Mouse (Mus musculus): ENCODE measurements around the gene Gp1bb. TPM values are rescaled to one million over a fixed set of nuclear protein-coding genes. Genes with fewer than 3 reads are reported as not detected.

Gene Gp1bb
- total and polyA plus RNA-seq, 3 experiments, result 0.14 to 0.35 TPM; not detected in 1

GRCm38 (mm10) chr16:18639382-18639929 lies 17.3 kb upstream of the Gp1bb start:
- no peak for DNase-seq (ENCODE audit: low read depth, low spot score)
- H3K9ac ChIP-seq (ENCODE audit: control insufficient read depth, low read depth, low read length, poor library complexity, severe bottlenecking), result no peak overlapping the region
- H3K4me3 ChIP-seq (ENCODE audit: control insufficient read depth in 1 of 2, insufficient read depth in 1 of 2, low read depth in 2 of 2, low read length in 2 of 2), result no peak overlapping the region
- H3K27ac ChIP-seq (ENCODE audit: control insufficient read depth, low read depth, low read length), result no peak overlapping the region
- no peaks in the 10 kb centered on the region for H3K9me3 ChIP-seq (replicated peaks; ENCODE audit: insufficient read depth, low read length)
- peaks cover 3 to 10% of the 10 kb centered on the region in 2 experiments for H3K27me3 ChIP-seq (ENCODE audit: control insufficient read depth in 1 of 2, insufficient read depth in 2 of 2, low read length in 2 of 2)
- H3K79me2 ChIP-seq (ENCODE audit: control insufficient read depth, insufficient read depth, low read length, poor library complexity), result no peaks in the 10 kb centered on the region
- no peak for TF ChIP-seq HCFC1 (IDR thresholded peaks at IDR 0.05; ENCODE audit: low read depth, low read length)
- TF ChIP-seq TCF12 (IDR thresholded peaks at IDR 0.05; ENCODE audit: low read depth, low read length), result no peak
- TF ChIP-seq RAD21 (IDR thresholded peaks at IDR 0.05; ENCODE audit: low read depth, low read length), result no peak
- TF ChIP-seq E2F4 (IDR thresholded peaks at IDR 0.05; ENCODE audit: borderline replicate concordance, low read depth, low read length), result no peak
- TF ChIP-seq CHD2 (IDR thresholded peaks at IDR 0.05; ENCODE audit: low read length), result no peak
- no peak for TF ChIP-seq MAX (IDR thresholded peaks at IDR 0.05; ENCODE audit: low read length)
- no peak for TF ChIP-seq MAFK (IDR thresholded peaks at IDR 0.05; ENCODE audit: borderline replicate concordance, low read depth, low read length)
- no peak for TF ChIP-seq GATA1 (IDR thresholded peaks at IDR 0.05; ENCODE audit: low read depth, low read length)
- no peak for TF ChIP-seq EP300 (IDR thresholded peaks at IDR 0.05; ENCODE audit: low read depth in 1 of 2, low read length in 2 of 2)
- TF ChIP-seq MXI1 (IDR thresholded peaks at IDR 0.05; ENCODE audit: low read depth, low read length), result no peak
- no peak for TF ChIP-seq CHD1 (IDR thresholded peaks at IDR 0.05; ENCODE audit: low read depth, low read length)
- no peak for TF ChIP-seq BHLHE40 (IDR thresholded peaks at IDR 0.05; ENCODE audit: borderline replicate concordance, low read depth, low read length)
- TF ChIP-seq CTCF (IDR thresholded peaks at IDR 0.05 in 2 of 3, conservative IDR thresholded peaks at IDR 0.05 in 1 of 3; ENCODE audit: control insufficient read depth in 1 of 3, insufficient read depth in 1 of 3, low read depth in 2 of 3, low read length in 3 of 3, poor library complexity in 1 of 3, severe bottlenecking in 1 of 3), result no peak
- TF ChIP-seq MAZ (IDR thresholded peaks at IDR 0.05; ENCODE audit: low read depth, low read length), result no peak
- no peak for TF ChIP-seq KAT2A (conservative IDR thresholded peaks at IDR 0.05; ENCODE audit: low read depth, low read length)
- no peak for TF ChIP-seq POLR2AphosphoS2 (IDR thresholded peaks at IDR 0.05; ENCODE audit: low read length)
- no peaks in the 10 kb centered on the region for H3K4me1 ChIP-seq (ENCODE audit: control insufficient read depth in 1 of 2, insufficient read depth in 2 of 2, low read length in 2 of 2)
- H3K36me3 ChIP-seq (ENCODE audit: control insufficient read depth in 1 of 2, insufficient read depth in 2 of 2, low read length in 2 of 2), result no peaks in the 10 kb centered on the region

- Histone ChIP-seq H3K4me3 (ENCODE audit: control insufficient read depth in 1 of 2, insufficient read depth in 1 of 2, low read depth in 2 of 2, low read length in 2 of 2) (no peak overlapping the region), H3K27ac (ENCODE audit: control insufficient read depth, low read depth, low read length) (no peak overlapping the region), H3K4me1 (ENCODE audit: control insufficient read depth in 1 of 2, insufficient read depth in 2 of 2, low read length in 2 of 2) (no peaks in the 10 kb centered on the region), H3K9ac (ENCODE audit: control insufficient read depth, low read depth, low read length, poor library complexity, severe bottlenecking) (no peak overlapping the region), H3K9me3 (replicated peaks; ENCODE audit: insufficient read depth, low read length) (no peaks in the 10 kb centered on the region), H3K79me2 (ENCODE audit: control insufficient read depth, insufficient read depth, low read length, poor library complexity) (no peaks in the 10 kb centered on the region), H3K27me3 (ENCODE audit: control insufficient read depth in 1 of 2, insufficient read depth in 2 of 2, low read length in 2 of 2) (peaks cover 3 to 8% of the 10 kb centered on the region in 2 experiments), H3K36me3 (ENCODE audit: control insufficient read depth in 1 of 2, insufficient read depth in 2 of 2, low read length in 2 of 2) (no peaks in the 10 kb centered on the region)
- no peak for DNase-seq (ENCODE audit: low read depth, low spot score)
- TF ChIP-seq BHLHE40 (IDR thresholded peaks at IDR 0.05; ENCODE audit: borderline replicate concordance, low read depth, low read length) (no peak), MAFK (IDR thresholded peaks at IDR 0.05; ENCODE audit: borderline replicate concordance, low read depth, low read length) (no peak), JUND (IDR thresholded peaks at IDR 0.05; ENCODE audit: low read depth, low read length) (no peak), ZMIZ1 (IDR thresholded peaks at IDR 0.05; ENCODE audit: low read depth, low read length) (no peak), CHD1 (IDR thresholded peaks at IDR 0.05; ENCODE audit: low read depth, low read length) (no peak), MYB (IDR thresholded peaks at IDR 0.05; ENCODE audit: low read depth, low read length) (no peak), ZNF384 (IDR thresholded peaks at IDR 0.05; ENCODE audit: low read depth, low read length) (no peak), TCF12 (IDR thresholded peaks at IDR 0.05; ENCODE audit: low read depth, low read length) (no peak), ETS1 (IDR thresholded peaks at IDR 0.05; ENCODE audit: low read depth, low read length) (no peak), POLR2A (IDR thresholded peaks at IDR 0.05; ENCODE audit: control insufficient read depth in 1 of 2, insufficient read depth in 1 of 2, low read depth in 1 of 2, low read length in 2 of 2, poor library complexity in 1 of 2) (no peak), MYC (IDR thresholded peaks at IDR 0.05; ENCODE audit: low read depth, low read length) (no peak), SMC3 (IDR thresholded peaks at IDR 0.05; ENCODE audit: low read depth, low read length) (no peak), RAD21 (IDR thresholded peaks at IDR 0.05; ENCODE audit: low read depth, low read length) (no peak)
Measured at GRCm38 (mm10) chr16:18638396-18638795, 16.2 kb upstream of the Gp1bb start.
